Mouse (Mus musculus) liver, embryonic 14.5 days (tissue): ENCODE data around the gene Cdh26.

ENCODE experiments used
- CTCF ChIP-seq: IDR thresholded peaks from 2 replicates; pipeline ENCODE4 v1.5.1; 2016; ENCODE audit warnings: antibody characterized with exemption, low read depth, control low read depth
- EP300 ChIP-seq: IDR thresholded peaks from 2 replicates; pipeline ENCODE4 v1.6.1; 2016; ENCODE audit warnings: antibody characterized with exemption, low read depth

DNA sequence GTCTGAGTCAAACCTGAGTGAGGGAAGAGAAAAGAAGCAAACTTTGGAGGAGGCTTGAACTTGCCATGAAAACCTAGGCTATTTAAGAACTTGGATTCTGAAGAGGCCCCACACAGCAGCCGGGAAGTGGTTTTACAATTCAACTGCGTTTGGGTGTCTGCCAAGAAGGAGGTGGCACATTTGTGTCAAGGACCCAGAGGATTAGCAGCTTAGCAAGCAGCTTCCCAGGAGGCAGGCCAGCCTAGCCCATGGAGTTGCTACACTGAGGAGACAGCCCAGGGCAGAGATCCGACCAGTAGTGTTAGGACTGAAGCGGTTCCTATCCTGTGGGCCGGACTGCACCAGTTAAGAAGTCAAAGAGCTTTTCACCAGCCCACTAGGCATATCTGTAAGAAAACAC lies 68.1 kb downstream of the Cdh26 start:
- TF ChIP-seq CTCF (no peak), EP300 (no peak)
